Mouse (Mus musculus): ENCODE results near the gene Arfgap3. TPM values are rescaled to one million over a fixed set of nuclear protein-coding genes. Genes with fewer than 3 reads are reported as not detected.

Arfgap3 gene
- polyA plus RNA-seq, 1 experiment from 2014 or later: 57.0 TPM

- DNase-seq (ENCODE audit: low spot score): no peak
- H3K9me3 ChIP-seq (ENCODE audit: control insufficient read depth, low read length): no peaks in the 10 kb centered on the region
- TF ChIP-seq CTCF (IDR thresholded peaks at IDR 0.05; ENCODE audit: low read depth): no peak
- TF ChIP-seq EP300 (optimal IDR thresholded peaks at IDR 0.05): no peak
Measured at GRCm38 (mm10) chr15:83265269-83265668, 84.8 kb downstream of the Arfgap3 start.

GRCm38 (mm10) chr15:83263405-83263804 lies 86.6 kb downstream of the Arfgap3 start:
- no peaks in the 10 kb centered on the region for H3K4me1 ChIP-seq (replicated peaks; ENCODE audit: control insufficient read depth, insufficient read depth)
- H3K4me3 ChIP-seq (ENCODE audit: low read depth, low read length): no peak overlapping the region
- no peak overlapping the region for H3K4me2 ChIP-seq (replicated peaks; ENCODE audit: low read depth)
- ATAC-seq (ENCODE audit: low FRiP score, low TSS enrichment): no peak
- H3K27ac ChIP-seq (replicated peaks): no peak overlapping the region
- H3K36me3 ChIP-seq (ENCODE audit: control insufficient read depth, insufficient read depth, low read length): no peaks in the 10 kb centered on the region
- H3K9me3 ChIP-seq (ENCODE audit: control insufficient read depth, low read length): no peaks in the 10 kb centered on the region
- 79% methylated on average over 5 of the region's 5 CpGs for WGBS
- no peak for DNase-seq (ENCODE audit: low spot score)
- H3K27me3 ChIP-seq (ENCODE audit: control insufficient read depth, insufficient read depth, low read length): no peaks in the 10 kb centered on the region
- TF ChIP-seq EP300 (optimal IDR thresholded peaks at IDR 0.05) (no peak), CTCF (IDR thresholded peaks at IDR 0.05; ENCODE audit: low read depth) (no peak)
- no peak overlapping the region for H3K9ac ChIP-seq (ENCODE audit: low read length)

More at GRCm38 (mm10) chr15:83265269-83265668, 84.8 kb downstream of the Arfgap3 start:
- Histone ChIP-seq H3K4me1 (replicated peaks; ENCODE audit: control insufficient read depth, insufficient read depth) (no peaks in the 10 kb centered on the region), H3K4me3 (ENCODE audit: low read depth, low read length) (no peak overlapping the region), H3K9ac (ENCODE audit: low read length) (no peak overlapping the region), H3K27ac (replicated peaks) (no peak overlapping the region), H3K27me3 (ENCODE audit: control insufficient read depth, insufficient read depth, low read length) (no peaks in the 10 kb centered on the region), H3K36me3 (ENCODE audit: control insufficient read depth, insufficient read depth, low read length) (no peaks in the 10 kb centered on the region), H3K4me2 (replicated peaks; ENCODE audit: low read depth) (no peak overlapping the region)
- ATAC-seq (ENCODE audit: low FRiP score, low TSS enrichment): 0 out of 2 replicates have a peak, but pooled peaks have one; percentile 15
- WGBS: 21% methylated on average over 1 of the region's 1 CpGs

- no peak overlapping the region for H3K4me2 ChIP-seq (replicated peaks; ENCODE audit: low read depth)
- ATAC-seq (ENCODE audit: low FRiP score, low TSS enrichment) (no peak), DNase-seq (ENCODE audit: low spot score) (no peak)
- no peaks in the 10 kb centered on the region for H3K4me1 ChIP-seq (replicated peaks; ENCODE audit: control insufficient read depth, insufficient read depth)
- H3K27ac ChIP-seq (replicated peaks): no peak overlapping the region
- WGBS: 55% methylated on average over 13 of the region's 13 CpGs
- no peak overlapping the region for H3K9ac ChIP-seq (ENCODE audit: low read length)
- no peaks in the 10 kb centered on the region for H3K36me3 ChIP-seq (ENCODE audit: control insufficient read depth, insufficient read depth, low read length)
- TF ChIP-seq EP300 (optimal IDR thresholded peaks at IDR 0.05) (no peak), CTCF (IDR thresholded peaks at IDR 0.05; ENCODE audit: low read depth) (no peak)
- H3K4me3 ChIP-seq (ENCODE audit: low read depth, low read length): no peak overlapping the region
- H3K27me3 ChIP-seq (ENCODE audit: control insufficient read depth, insufficient read depth, low read length): no peaks in the 10 kb centered on the region
- H3K9me3 ChIP-seq (ENCODE audit: control insufficient read depth, low read length): no peaks in the 10 kb centered on the region
Measured at GRCm38 (mm10) chr15:83257906-83258305, 92.1 kb downstream of the Arfgap3 start.

- Histone ChIP-seq H3K27ac (replicated peaks) (no peak overlapping the region), H3K4me2 (replicated peaks; ENCODE audit: low read depth) (no peak overlapping the region), H3K36me3 (ENCODE audit: control insufficient read depth, insufficient read depth, low read length) (no peaks in the 10 kb centered on the region), H3K9me3 (ENCODE audit: control insufficient read depth, low read length) (no peaks in the 10 kb centered on the region), H3K27me3 (ENCODE audit: control insufficient read depth, insufficient read depth, low read length) (no peaks in the 10 kb centered on the region), H3K4me1 (replicated peaks; ENCODE audit: control insufficient read depth, insufficient read depth) (no peaks in the 10 kb centered on the region), H3K9ac (ENCODE audit: low read length) (no peak overlapping the region), H3K4me3 (ENCODE audit: low read depth, low read length) (no peak overlapping the region)
- DNase-seq (ENCODE audit: low spot score) (no peak), ATAC-seq (ENCODE audit: low FRiP score, low TSS enrichment) (no peak)
- WGBS: 72% methylated on average over 4 of the region's 4 CpGs
- TF ChIP-seq CTCF (IDR thresholded peaks at IDR 0.05; ENCODE audit: low read depth): no peak
- TF ChIP-seq EP300 (optimal IDR thresholded peaks at IDR 0.05): no peak
Measured at GRCm38 (mm10) chr15:83256491-83256890, 93.6 kb downstream of the Arfgap3 start.

- no peaks in the 10 kb centered on the region for H3K4me1 ChIP-seq (replicated peaks; ENCODE audit: control insufficient read depth, insufficient read depth)
- H3K36me3 ChIP-seq (ENCODE audit: control insufficient read depth, insufficient read depth, low read length): no peaks in the 10 kb centered on the region
- H3K9ac ChIP-seq (ENCODE audit: low read length): no peak overlapping the region
- DNase-seq (ENCODE audit: low spot score) (no peak), ATAC-seq (ENCODE audit: low FRiP score, low TSS enrichment) (no peak)
- TF ChIP-seq CTCF (IDR thresholded peaks at IDR 0.05; ENCODE audit: low read depth) (no peak), EP300 (optimal IDR thresholded peaks at IDR 0.05) (no peak)
- H3K27me3 ChIP-seq (ENCODE audit: control insufficient read depth, insufficient read depth, low read length): no peaks in the 10 kb centered on the region
- no peak overlapping the region for H3K27ac ChIP-seq (replicated peaks)
- H3K4me3 ChIP-seq (ENCODE audit: low read depth, low read length): no peak overlapping the region
- no peaks in the 10 kb centered on the region for H3K9me3 ChIP-seq (ENCODE audit: control insufficient read depth, low read length)
- WGBS: 73% methylated on average over 7 of the region's 7 CpGs
- H3K4me2 ChIP-seq (replicated peaks; ENCODE audit: low read depth): no peak overlapping the region
Measured at GRCm38 (mm10) chr15:83255944-83256343, 94.1 kb downstream of the Arfgap3 start.

GRCm38 (mm10) chr15:83255191-83255782 lies 94.8 kb downstream of the Arfgap3 start:
- H3K4me3 ChIP-seq (ENCODE audit: low read depth, low read length): no peak overlapping the region
- no peak overlapping the region for H3K4me2 ChIP-seq (replicated peaks; ENCODE audit: low read depth)
- no peaks in the 10 kb centered on the region for H3K4me1 ChIP-seq (replicated peaks; ENCODE audit: control insufficient read depth, insufficient read depth)
- H3K36me3 ChIP-seq (ENCODE audit: control insufficient read depth, insufficient read depth, low read length): no peaks in the 10 kb centered on the region
- ATAC-seq (ENCODE audit: low FRiP score, low TSS enrichment) (no peak), DNase-seq (ENCODE audit: low spot score) (no peak)
- no peaks in the 10 kb centered on the region for H3K9me3 ChIP-seq (ENCODE audit: control insufficient read depth, low read length)
- no peak overlapping the region for H3K9ac ChIP-seq (ENCODE audit: low read length)
- no peaks in the 10 kb centered on the region for H3K27me3 ChIP-seq (ENCODE audit: control insufficient read depth, insufficient read depth, low read length)
- peak; percentile 56 for TF ChIP-seq CTCF (IDR thresholded peaks at IDR 0.05; ENCODE audit: low read depth)
- TF ChIP-seq EP300 (optimal IDR thresholded peaks at IDR 0.05): no peak
- no peak overlapping the region for H3K27ac ChIP-seq (replicated peaks)
- WGBS: 96% methylated on average over 4 of the region's 4 CpGs
